Mouse (Mus musculus): ENCODE measurements around the gene Il22ra1.

DNA sequence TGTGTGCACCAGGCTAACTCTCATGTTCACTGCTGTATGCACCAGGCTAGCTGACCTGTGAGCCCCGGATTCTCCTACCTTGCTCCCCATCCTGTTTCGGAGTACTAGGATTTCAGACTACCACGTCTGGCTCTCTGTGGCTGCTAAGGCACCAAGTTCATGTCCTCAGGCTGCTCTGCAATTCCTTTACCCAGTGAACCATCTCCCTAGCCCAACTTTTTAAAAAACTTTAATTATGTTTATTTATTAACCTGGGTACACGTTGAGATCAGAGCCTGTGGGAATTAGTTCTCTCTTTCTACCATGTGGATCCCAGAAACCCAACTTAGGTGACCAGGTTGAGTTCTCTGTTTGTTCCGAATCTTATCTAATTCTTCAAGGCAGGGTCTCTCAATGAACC is 58.6 kb downstream of the Il22ra1 start:
- TF ChIP-seq CTCF (IDR thresholded peaks at IDR 0.05; ENCODE audit: insufficient read depth, low read length) (no peak), POLR2A (IDR thresholded peaks at IDR 0.05; ENCODE audit: borderline replicate concordance, extremely low read depth, low read depth, low read length) (no peak)

Data from lung, adult 2 months (tissue).